Mouse (Mus musculus): ENCODE data around the gene Hist2h3c2. TPM values are rescaled to one million over a fixed set of nuclear protein-coding genes. Genes with fewer than 3 reads are reported as not detected.

Hist2h3c2 gene
- polyA plus RNA-seq, 1 experiment, result 13.5 TPM

GRCm38 (mm10) chr3:96243921-96244572 is 5.1 kb upstream of the Hist2h3c2 start:
- peak overlapping the region; percentile 97 for H3K27ac ChIP-seq (ENCODE audit: insufficient read depth, low read depth, low read length)
- peak overlapping the region; percentile 27 for H3K4me3 ChIP-seq (ENCODE audit: insufficient read depth, low read length)
- TF ChIP-seq CTCF (IDR thresholded peaks at IDR 0.05; ENCODE audit: low read depth, low read length) (no peak), POLR2A (IDR thresholded peaks at IDR 0.05; ENCODE audit: borderline replicate concordance, low read depth, low read length) (no peak)
- peaks cover 25% of the 10 kb centered on the region for H3K4me1 ChIP-seq (ENCODE audit: control insufficient read depth, insufficient read depth, low read length)

GRCm38 (mm10) chr3:96240799-96241197 is 1.9 kb upstream of the Hist2h3c2 start:
- peak overlapping the region; percentile 56 for H3K27ac ChIP-seq (ENCODE audit: insufficient read depth, low read depth, low read length)
- no peak overlapping the region for H3K4me3 ChIP-seq (ENCODE audit: insufficient read depth, low read length)
- H3K4me1 ChIP-seq (ENCODE audit: control insufficient read depth, insufficient read depth, low read length), result peaks cover 34% of the 10 kb centered on the region
- TF ChIP-seq CTCF (IDR thresholded peaks at IDR 0.05; ENCODE audit: low read depth, low read length) (no peak), POLR2A (IDR thresholded peaks at IDR 0.05; ENCODE audit: borderline replicate concordance, low read depth, low read length) (no peak)

DNA sequence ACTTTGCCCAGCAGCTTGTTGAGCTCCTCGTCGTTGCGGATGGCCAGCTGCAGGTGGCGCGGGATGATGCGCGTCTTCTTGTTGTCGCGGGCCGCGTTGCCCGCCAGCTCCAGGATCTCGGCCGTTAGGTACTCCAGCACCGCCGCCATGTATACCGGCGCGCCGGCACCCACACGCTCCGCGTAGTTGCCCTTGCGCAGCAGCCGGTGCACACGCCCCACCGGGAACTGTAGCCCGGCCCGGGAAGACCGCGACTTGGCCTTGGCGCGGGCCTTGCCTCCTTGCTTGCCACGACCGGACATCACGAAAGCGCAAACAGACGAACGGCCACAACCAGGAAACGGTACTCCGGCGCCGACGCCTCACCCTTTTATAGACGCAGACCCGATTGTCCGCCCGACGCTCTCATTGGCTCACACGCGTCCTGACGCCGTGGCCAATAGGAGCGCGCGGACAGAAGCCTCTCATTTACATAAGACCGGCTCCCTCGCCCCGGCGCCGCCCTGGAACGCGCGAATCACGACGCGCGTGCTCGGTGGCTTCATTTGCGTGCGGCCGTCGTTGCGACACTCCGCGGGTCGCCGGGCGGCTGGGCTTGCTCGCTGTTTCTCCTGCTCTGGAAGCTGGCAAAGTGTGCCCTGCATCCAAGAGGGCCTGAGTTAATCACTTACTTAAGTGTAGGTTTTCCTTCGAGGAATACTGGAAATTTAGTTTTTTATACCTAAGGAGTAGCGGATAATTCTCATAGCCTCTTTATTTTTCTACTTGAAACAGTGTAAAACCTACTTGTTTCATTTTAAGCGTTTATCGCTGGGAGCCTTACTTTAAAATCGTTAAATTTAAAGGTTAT is 1.2 kb upstream of the Hist2h3c2 start, which contains the start of gene Hist2h2aa2:
TSS of gene Hist2h2aa2 (minus strand) at position 328 of the 850 bp plus-strand sequence.
- Histone ChIP-seq H3K4me3 (ENCODE audit: insufficient read depth, low read length) (peak within 1 kb of the TSS; percentile 59), H3K27ac (ENCODE audit: insufficient read depth, low read depth, low read length) (peak within 1 kb of the TSS; percentile 80), H3K4me1 (ENCODE audit: control insufficient read depth, insufficient read depth, low read length) (peaks cover 34% of the 10 kb centered on the region)

DNA sequence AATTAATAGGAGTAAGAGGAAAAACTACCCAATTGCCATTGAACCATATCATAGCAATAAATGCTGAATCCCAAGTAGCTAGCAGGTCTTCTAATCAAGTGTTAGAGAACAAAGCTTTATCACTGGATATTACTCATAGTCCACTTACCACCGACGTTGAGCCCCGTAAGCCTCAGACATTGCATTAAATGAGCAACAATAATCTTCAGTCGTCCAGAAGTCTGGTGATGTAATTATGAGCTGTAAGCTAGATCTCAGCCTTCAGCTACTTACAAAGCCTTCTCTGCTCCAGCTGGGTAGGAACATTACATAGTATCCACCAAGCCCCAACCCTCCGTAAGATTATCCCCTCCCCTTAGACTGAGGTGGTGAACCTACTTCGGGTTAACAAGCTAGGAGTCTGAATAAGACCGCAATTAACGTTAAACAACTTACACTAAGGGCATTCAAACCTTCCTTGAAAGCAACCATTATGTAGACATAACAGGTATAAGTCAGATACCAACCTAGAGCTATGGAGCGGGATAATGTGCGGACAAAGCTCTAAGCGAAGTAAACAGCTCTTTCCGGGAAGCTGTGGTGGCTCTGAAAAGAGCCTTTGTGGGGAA is 919 bp downstream of the Hist2h3c2 start:
- H3K27ac ChIP-seq (ENCODE audit: insufficient read depth, low read depth, low read length), result peak overlapping the region; percentile 69

DNA sequence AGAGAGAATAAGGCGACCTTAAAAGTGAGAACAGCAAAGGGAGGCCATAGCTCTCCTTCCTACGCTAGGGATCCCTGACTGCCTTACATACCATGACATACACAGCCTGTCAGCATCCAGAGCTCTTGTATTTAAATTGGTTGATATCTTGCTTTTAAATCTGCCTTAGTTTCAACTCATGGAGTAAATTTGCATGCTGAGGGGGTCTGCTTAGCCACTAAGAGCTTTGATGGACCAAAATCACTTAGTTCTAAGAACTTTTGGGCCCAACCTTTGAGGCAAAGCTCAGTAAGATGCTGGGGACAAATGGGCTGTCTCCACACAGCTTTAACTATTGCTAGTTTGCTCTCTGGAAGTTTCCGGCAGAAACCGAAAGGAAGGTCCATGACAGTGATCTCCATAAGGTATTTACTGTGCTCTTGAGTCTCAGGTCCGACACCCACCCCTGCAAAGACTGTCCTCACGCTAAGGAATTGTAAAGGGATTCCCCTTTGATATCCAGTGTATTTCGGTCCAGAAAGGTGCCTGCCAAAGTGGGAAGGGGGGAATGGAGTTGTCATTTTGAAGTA is 1.5 kb downstream of the Hist2h3c2 start:
- TF ChIP-seq CTCF (IDR thresholded peaks at IDR 0.05; ENCODE audit: low read depth, low read length) (no peak), POLR2A (IDR thresholded peaks at IDR 0.05; ENCODE audit: borderline replicate concordance, low read depth, low read length) (no peak)
- H3K27ac ChIP-seq (ENCODE audit: insufficient read depth, low read depth, low read length), result peak overlapping the region; percentile 69
- H3K4me1 ChIP-seq (ENCODE audit: control insufficient read depth, insufficient read depth, low read length), result peaks cover 16% of the 10 kb centered on the region
- H3K4me3 ChIP-seq (ENCODE audit: insufficient read depth, low read length), result peak overlapping the region; percentile 57

More for the DNA sequence above, 919 bp downstream of the Hist2h3c2 start:
- TF ChIP-seq CTCF (IDR thresholded peaks at IDR 0.05; ENCODE audit: low read depth, low read length), result no peak
- TF ChIP-seq POLR2A (IDR thresholded peaks at IDR 0.05; ENCODE audit: borderline replicate concordance, low read depth, low read length), result no peak
- H3K4me3 ChIP-seq (ENCODE audit: insufficient read depth, low read length), result peak overlapping the region; percentile 57
- peaks cover 20% of the 10 kb centered on the region for H3K4me1 ChIP-seq (ENCODE audit: control insufficient read depth, insufficient read depth, low read length)

DNA sequence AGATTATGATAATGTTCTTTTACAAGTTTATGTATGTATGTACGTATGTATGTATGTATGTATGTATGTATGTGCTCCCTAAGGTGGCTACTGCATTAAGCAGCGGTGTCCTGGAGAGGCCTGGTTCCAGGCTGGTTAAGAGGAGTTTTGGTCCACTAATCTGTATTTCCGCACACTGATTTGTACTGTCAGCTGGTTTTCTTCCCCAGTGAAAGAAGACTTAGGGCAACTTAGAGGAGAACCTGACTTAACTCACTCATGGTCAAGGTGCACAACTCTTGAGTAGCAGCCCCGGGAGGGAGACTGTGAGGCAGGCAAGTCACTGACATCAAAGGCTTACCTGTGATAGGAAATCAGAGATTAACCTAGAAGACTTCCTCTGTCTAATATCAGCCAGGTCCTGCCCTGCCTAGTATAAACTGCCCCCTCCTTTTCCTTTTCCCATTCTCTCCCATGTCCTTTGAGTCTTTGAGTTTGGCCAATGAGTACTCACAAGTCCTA is 2.0 kb downstream of the Hist2h3c2 start:
- TF ChIP-seq POLR2A (IDR thresholded peaks at IDR 0.05; ENCODE audit: borderline replicate concordance, low read depth, low read length) (no peak), CTCF (IDR thresholded peaks at IDR 0.05; ENCODE audit: low read depth, low read length) (no peak)
- Histone ChIP-seq H3K4me3 (ENCODE audit: insufficient read depth, low read length) (peak overlapping the region; percentile 57), H3K27ac (ENCODE audit: insufficient read depth, low read depth, low read length) (peak overlapping the region; percentile 69; the same call in 1 of the 2 replicates), H3K4me1 (ENCODE audit: control insufficient read depth, insufficient read depth, low read length) (peaks cover 12% of the 10 kb centered on the region)

- peaks cover 16% of the 10 kb centered on the region for H3K4me1 ChIP-seq (ENCODE audit: control insufficient read depth, insufficient read depth, low read length)
- TF ChIP-seq POLR2A (IDR thresholded peaks at IDR 0.05; ENCODE audit: borderline replicate concordance, low read depth, low read length), result no peak
- no peak for TF ChIP-seq CTCF (IDR thresholded peaks at IDR 0.05; ENCODE audit: low read depth, low read length)
- no peak overlapping the region for H3K4me3 ChIP-seq (ENCODE audit: insufficient read depth, low read length)
- no peak overlapping the region for H3K27ac ChIP-seq (ENCODE audit: insufficient read depth, low read depth, low read length)
Observed at GRCm38 (mm10) chr3:96235836-96236235, 3.1 kb downstream of the Hist2h3c2 start.

DNA sequence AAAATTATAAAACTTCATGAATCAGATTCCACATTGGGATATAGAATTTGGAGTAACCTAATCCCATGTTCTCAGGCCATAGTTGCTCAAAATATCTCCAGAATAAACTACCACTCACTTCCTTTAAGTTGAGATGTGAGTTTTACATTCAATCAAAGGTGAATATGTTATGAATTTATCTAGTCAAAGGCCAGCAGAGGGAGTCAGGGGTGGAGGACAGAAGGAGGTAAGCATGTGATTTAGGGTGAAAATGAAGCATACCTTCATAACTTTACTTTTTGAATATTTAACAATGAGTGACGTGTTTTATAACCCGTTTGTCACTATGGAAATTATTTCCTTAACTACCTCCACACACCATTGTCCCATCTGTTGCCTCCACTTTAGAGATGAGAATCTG is 4.0 kb downstream of the Hist2h3c2 start:
- no peak for TF ChIP-seq POLR2A (IDR thresholded peaks at IDR 0.05; ENCODE audit: borderline replicate concordance, low read depth, low read length)
- TF ChIP-seq CTCF (IDR thresholded peaks at IDR 0.05; ENCODE audit: low read depth, low read length), result no peak
- peaks cover 23% of the 10 kb centered on the region for H3K4me1 ChIP-seq (ENCODE audit: control insufficient read depth, insufficient read depth, low read length)

GRCm38 (mm10) chr3:96231758-96232120 is 7.2 kb downstream of the Hist2h3c2 start:
- Histone ChIP-seq H3K4me3 (ENCODE audit: insufficient read depth, low read length) (no peak overlapping the region), H3K27ac (ENCODE audit: insufficient read depth, low read depth, low read length) (no peak overlapping the region), H3K4me1 (ENCODE audit: control insufficient read depth, insufficient read depth, low read length) (peaks cover 47% of the 10 kb centered on the region)
- no peak for TF ChIP-seq CTCF (IDR thresholded peaks at IDR 0.05; ENCODE audit: low read depth, low read length)
- TF ChIP-seq POLR2A (IDR thresholded peaks at IDR 0.05; ENCODE audit: borderline replicate concordance, low read depth, low read length), result no peak

More for the DNA sequence above, 4.0 kb downstream of the Hist2h3c2 start:
- no peak overlapping the region for H3K4me3 ChIP-seq (ENCODE audit: insufficient read depth, low read length)
- H3K27ac ChIP-seq (ENCODE audit: insufficient read depth, low read depth, low read length), result no peak overlapping the region
